Mouse (Mus musculus) G1E (cell line): ENCODE measurements around the gene Pdzk1. TPM values are rescaled to one million over a fixed set of nuclear protein-coding genes. Genes with fewer than 3 reads are reported as not detected.

Source experiments
- ATAC-seq: 2 replicates; pipeline ENCODE4 v1.8.0; 2016; ENCODE audit warnings: mild to moderate bottlenecking; ENCODE audit not compliant: insufficient number of reproducible peaks, poor library complexity, low FRiP score, severe bottlenecking; ENCODE audit errors: extremely low read depth
- DNase-seq: peaks from one replicate; pipeline ENCODE4 v3.0.0; 2012; ENCODE audit warnings: low spot score
- H3K27me3 ChIP-seq: 2 replicates; pipeline ENCODE4 v1.6.1; 2012; ENCODE audit warnings: mild to moderate bottlenecking, low read length, inconsistent platforms; ENCODE audit not compliant: insufficient read depth
- H3K36me3 ChIP-seq: replicated peaks from 2 replicates; pipeline ENCODE3; 2012; ENCODE audit warnings: mild to moderate bottlenecking, inconsistent platforms
- H3K4me1 ChIP-seq: 2 replicates; pipeline ENCODE4 v1.6.1; 2012; ENCODE audit warnings: low read depth, low read length, inconsistent platforms, mixed read lengths; ENCODE audit not compliant: insufficient read depth
- H3K4me3 ChIP-seq: 2 replicates; pipeline ENCODE4 v1.5.1; 2012; ENCODE audit warnings: low read depth, mild to moderate bottlenecking, inconsistent platforms, low read length, moderate library complexity, mixed read lengths
- H3K9me3 ChIP-seq: replicated peaks from 2 replicates; pipeline ENCODE4 v1.6.1; 2012; ENCODE audit warnings: inconsistent platforms
- CTCF ChIP-seq: IDR thresholded peaks from 2 replicates; pipeline ENCODE4 v1.5.1; 2012; ENCODE audit warnings: low read depth, low read length, inconsistent platforms, mixed read lengths
- GATA1 ChIP-seq: IDR thresholded peaks from 2 replicates; pipeline ENCODE4 v1.6.1; 2012; ENCODE audit warnings: borderline replicate concordance, low read length, inconsistent platforms, mixed read lengths
- GATA2 ChIP-seq: IDR thresholded peaks from 2 replicates; pipeline ENCODE4 v1.6.1; 2012; ENCODE audit warnings: low read depth, low read length, inconsistent platforms, borderline replicate concordance
- POLR2AphosphoS5 ChIP-seq: IDR thresholded peaks from 2 replicates; pipeline ENCODE4 v1.6.1; 2012; ENCODE audit warnings: low read depth, low read length, inconsistent platforms; ENCODE audit not compliant: insufficient replicate concordance
- TAL1 ChIP-seq: conservative IDR thresholded peaks from 2 replicates; pipeline ENCODE4 v1.6.1; 2012; ENCODE audit warnings: low read depth, low read length, inconsistent platforms, mixed read lengths
- polyA plus RNA-seq: library from polyadenylated mRNA; stranded (reverse); fragments of >175 nt; gene quantifications from 2 replicates; pipeline ENCODE4 v1.2.3, GENCODE M21; 2012
- total RNA-seq, 2 experiments: library from RNA; stranded (forward) in 1 of 2; stranded (reverse) in 1 of 2; fragments of 200-1000 nt in 1 of 2; fragments of >200 nt in 1 of 2; fragmentation: Nextera tagmentation in 1 of 2; gene quantifications; 2 replicates each; pipeline ENCODE4 v1.2.3; 2014 to 2017

Gene Pdzk1
- total and polyA plus RNA-seq, 3 experiments: 0.05 to 0.41 TPM; not detected in 1

DNA sequence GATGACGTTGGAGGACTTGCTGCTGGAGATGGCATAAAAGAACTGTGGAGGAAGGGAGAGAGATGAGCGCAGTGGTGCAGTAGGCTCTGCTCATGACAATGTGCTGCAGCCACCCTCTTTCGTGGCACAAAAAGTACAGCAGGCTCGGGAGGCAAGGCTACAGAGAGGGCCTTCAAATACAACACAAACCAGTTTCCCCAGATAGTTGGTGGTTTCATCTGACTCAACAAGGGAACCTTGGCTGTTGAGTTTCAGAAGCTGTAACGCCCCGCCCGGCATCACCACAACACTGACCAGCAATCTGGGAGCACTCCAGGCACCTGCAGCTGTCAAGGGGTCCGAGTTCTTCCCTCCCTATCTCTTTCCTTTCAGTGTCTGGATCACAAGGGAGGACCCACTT is 43.4 kb downstream of the Pdzk1 start:
- no peaks in the 10 kb centered on the region for H3K4me1 ChIP-seq
- no peaks in the 10 kb centered on the region for H3K27me3 ChIP-seq
- H3K36me3 ChIP-seq: peaks cover 94% of the 10 kb centered on the region
- H3K4me3 ChIP-seq: no peak overlapping the region
- no peak for TF ChIP-seq GATA1
- TF ChIP-seq TAL1: no peak
- TF ChIP-seq GATA2: no peak
- TF ChIP-seq CTCF: no peak
- H3K9me3 ChIP-seq: no peaks in the 10 kb centered on the region
- no peak for DNase-seq
- no peak for ATAC-seq

- ATAC-seq: no peak
- peaks cover 92% of the 10 kb centered on the region for H3K36me3 ChIP-seq
- TF ChIP-seq CTCF (no peak), GATA2 (no peak), GATA1 (no peak), POLR2AphosphoS5 (no peak), TAL1 (no peak)
Measured at GRCm38 (mm10) chr3:96874808-96875571, 45.9 kb downstream of the Pdzk1 start.

GRCm38 (mm10) chr3:96879536-96879935 is 50.5 kb downstream of the Pdzk1 start:
- no peak overlapping the region for H3K4me3 ChIP-seq
- ATAC-seq: no peak
- DNase-seq: no peak
- peaks cover 93% of the 10 kb centered on the region for H3K36me3 ChIP-seq
- no peak for TF ChIP-seq TAL1
- TF ChIP-seq CTCF: no peak
- no peak for TF ChIP-seq GATA1
- TF ChIP-seq GATA2: no peak
- no peak for TF ChIP-seq POLR2AphosphoS5
- H3K27me3 ChIP-seq: no peaks in the 10 kb centered on the region
- no peaks in the 10 kb centered on the region for H3K9me3 ChIP-seq
- no peaks in the 10 kb centered on the region for H3K4me1 ChIP-seq

More at GRCm38 (mm10) chr3:96874808-96875571, 45.9 kb downstream of the Pdzk1 start:
- Histone ChIP-seq H3K4me3 (no peak overlapping the region), H3K4me1 (no peaks in the 10 kb centered on the region), H3K27me3 (no peaks in the 10 kb centered on the region), H3K9me3 (no peaks in the 10 kb centered on the region)
- DNase-seq: no peak

GRCm38 (mm10) chr3:96880385-96880784 is 51.3 kb downstream of the Pdzk1 start:
- ATAC-seq (no peak), DNase-seq (no peak)
- H3K4me3 ChIP-seq: no peak overlapping the region
- TF ChIP-seq CTCF: no peak
- TF ChIP-seq GATA2: no peak
- no peak for TF ChIP-seq TAL1
- TF ChIP-seq POLR2AphosphoS5: no peak
- no peak for TF ChIP-seq GATA1
- no peaks in the 10 kb centered on the region for H3K27me3 ChIP-seq
- no peaks in the 10 kb centered on the region for H3K9me3 ChIP-seq
- H3K36me3 ChIP-seq: peaks cover 91% of the 10 kb centered on the region
- no peaks in the 10 kb centered on the region for H3K4me1 ChIP-seq

DNA sequence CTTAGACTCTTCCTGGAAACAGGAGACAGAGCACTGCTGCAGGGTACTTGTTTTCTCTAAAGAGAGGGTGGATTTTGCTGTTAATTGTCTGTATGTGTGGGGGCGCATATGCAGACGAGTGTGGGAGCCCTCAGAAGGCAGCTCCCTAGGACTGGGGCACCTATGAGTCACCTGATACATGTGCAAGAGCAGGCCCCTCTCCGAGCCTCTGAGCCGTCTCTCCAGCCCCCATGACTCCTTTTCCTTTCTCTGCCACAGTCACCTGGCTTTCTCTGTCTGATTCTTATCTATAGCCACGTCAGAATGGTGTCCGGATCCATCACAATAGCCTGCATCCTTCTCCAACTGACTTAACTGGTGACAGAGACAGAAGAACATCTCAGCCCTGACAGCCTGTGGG is 52.5 kb downstream of the Pdzk1 start:
- TF ChIP-seq TAL1 (no peak), CTCF (no peak), GATA1 (no peak), POLR2AphosphoS5 (no peak), GATA2 (no peak)
- H3K9me3 ChIP-seq: no peaks in the 10 kb centered on the region
- H3K36me3 ChIP-seq: peaks cover 93% of the 10 kb centered on the region
- H3K27me3 ChIP-seq: no peaks in the 10 kb centered on the region
- H3K4me1 ChIP-seq: no peaks in the 10 kb centered on the region
- ATAC-seq (no peak), DNase-seq (no peak)
- H3K4me3 ChIP-seq: no peak overlapping the region

GRCm38 (mm10) chr3:96882061-96882849 is 53.2 kb downstream of the Pdzk1 start:
- Histone ChIP-seq H3K4me3 (no peak overlapping the region), H3K9me3 (no peaks in the 10 kb centered on the region), H3K4me1 (no peaks in the 10 kb centered on the region), H3K36me3 (peaks cover 94% of the 10 kb centered on the region), H3K27me3 (no peaks in the 10 kb centered on the region)
- ATAC-seq (no peak), DNase-seq (no peak)
- TF ChIP-seq CTCF: no peak
- no peak for TF ChIP-seq GATA1
- TF ChIP-seq POLR2AphosphoS5: no peak
- TF ChIP-seq GATA2: no peak
- TF ChIP-seq TAL1: no peak
